Mouse (Mus musculus) liver, postnatal 0 days (tissue): Measurements from ENCODE around the gene Hnrnpa1. TPM values are rescaled to one million over a fixed set of nuclear protein-coding genes. Genes with fewer than 3 reads are reported as not detected.

Experiments
- ATAC-seq: fragments of 200-750 bp; cut with Nextera tagmentation; 2 replicates; pipeline ENCODE4 v1.8.0; 2017; ENCODE audit warnings: mild to moderate bottlenecking, moderate library complexity
- DNase-seq: peaks from one replicate; pipeline ENCODE4 v3.0.0-alpha.2; 2016
- H3K27ac ChIP-seq: fragments of 300-500 bp; sonication (generic); 2 replicates; pipeline ENCODE4 v1.5.1; 2014; ENCODE audit warnings: antibody characterized with exemption, moderate library complexity, mild to moderate bottlenecking, low read depth
- H3K27me3 ChIP-seq: fragments of 300-500 bp; sonication (generic); 2 replicates; pipeline ENCODE4 v1.6.1; 2014; ENCODE audit warnings: low read length, control low read depth, mixed read lengths; ENCODE audit not compliant: insufficient read depth
- H3K36me3 ChIP-seq: fragments of 300-500 bp; sonication (generic); replicated peaks from 2 replicates; pipeline ENCODE4 v1.6.1; 2014; ENCODE audit warnings: mild to moderate bottlenecking, control low read depth, low read length, moderate library complexity, mixed read lengths; ENCODE audit not compliant: insufficient read depth
- H3K4me1 ChIP-seq: fragments of 300-500 bp; sonication (generic); 2 replicates; pipeline ENCODE4 v1.6.1; 2014; ENCODE audit warnings: antibody characterized with exemption, mild to moderate bottlenecking, control low read depth; ENCODE audit not compliant: insufficient read depth
- H3K4me2 ChIP-seq: fragments of 300-500 bp; sonication (generic); 2 replicates; pipeline ENCODE4 v1.6.1; 2014; ENCODE audit warnings: low read depth, mild to moderate bottlenecking, low read length, moderate library complexity, mixed read lengths
- H3K4me3 ChIP-seq: fragments of 300-500 bp; sonication (generic); 2 replicates; pipeline ENCODE4 v1.5.1; 2014; ENCODE audit warnings: low read depth, low read length
- H3K9ac ChIP-seq: fragments of 300-500 bp; sonication (generic); replicated peaks from 2 replicates; pipeline ENCODE4 v1.6.1; 2014; ENCODE audit warnings: mild to moderate bottlenecking, moderate library complexity
- H3K9me3 ChIP-seq: fragments of 300-500 bp; sonication (generic); 2 replicates; pipeline ENCODE4 v1.6.1; 2016; ENCODE audit warnings: mild to moderate bottlenecking, control low read depth, low read length, mixed read lengths
- CTCF ChIP-seq: sonication (generic); IDR thresholded peaks from 2 replicates; pipeline ENCODE4 v1.5.1; 2016; ENCODE audit warnings: antibody characterized with exemption, low read depth
- EP300 ChIP-seq: IDR thresholded peaks from 2 replicates; pipeline ENCODE4 v1.6.1; 2016; ENCODE audit warnings: antibody characterized with exemption, low read depth, mild to moderate bottlenecking
- WGBS: fragments of 180-500 bp; shearing (Covaris S2); extraction: QIAGEN DNeasy Blood & Tissue Kit; methylation state at CpG from one replicate; pipeline ENCODE4 v1.1.7; 2014; ENCODE audit not compliant: insufficient replicate concordance; 5-methylcytosine and 5-hydroxymethylcytosine counted together
- polyA plus RNA-seq: library from polyadenylated mRNA; unstranded; fragments of >200 nt; fragmentation: Nextera tagmentation; extraction: Ambion mirVana; gene quantifications from 2 replicates; pipeline ENCODE4 v1.2.1, GENCODE M21; 2015

Gene Hnrnpa1
- polyA plus RNA-seq, 1 experiment from 2014 or later = 151 TPM

GRCm38 (mm10) chr15:103202088-103202793, 38.0 kb upstream of the Hnrnpa1 start:
- no peak overlapping the region for H3K27ac ChIP-seq
- no peak overlapping the region for H3K4me2 ChIP-seq
- peaks cover 2% of the 10 kb centered on the region; the same call in 1 of the 2 replicates for H3K4me1 ChIP-seq
- DNase-seq = no peak
- ATAC-seq = no peak
- H3K36me3 ChIP-seq = peaks cover 66% of the 10 kb centered on the region
- H3K9me3 ChIP-seq = no peaks in the 10 kb centered on the region
- H3K4me3 ChIP-seq = no peak overlapping the region
- 69% methylated on average over 6 of the region's 6 CpGs for WGBS
- no peak for TF ChIP-seq EP300
- no peak for TF ChIP-seq CTCF
- H3K27me3 ChIP-seq = no peaks in the 10 kb centered on the region
- no peak overlapping the region for H3K9ac ChIP-seq

GRCm38 (mm10) chr15:103205156-103205555, 35.1 kb upstream of the Hnrnpa1 start:
- Histone ChIP-seq H3K9me3 (no peaks in the 10 kb centered on the region), H3K36me3 (peaks cover 53% of the 10 kb centered on the region), H3K4me2 (no peak overlapping the region), H3K4me1 (peaks cover 2% of the 10 kb centered on the region; the same call in 1 of the 2 replicates), H3K9ac (no peak overlapping the region), H3K27ac (no peak overlapping the region), H3K27me3 (no peaks in the 10 kb centered on the region), H3K4me3 (no peak overlapping the region)
- no peak for ATAC-seq
- WGBS = 75% methylated on average over 2 of the region's 2 CpGs
- no peak for DNase-seq
- TF ChIP-seq EP300 (no peak), CTCF (peak; percentile 53)

DNA sequence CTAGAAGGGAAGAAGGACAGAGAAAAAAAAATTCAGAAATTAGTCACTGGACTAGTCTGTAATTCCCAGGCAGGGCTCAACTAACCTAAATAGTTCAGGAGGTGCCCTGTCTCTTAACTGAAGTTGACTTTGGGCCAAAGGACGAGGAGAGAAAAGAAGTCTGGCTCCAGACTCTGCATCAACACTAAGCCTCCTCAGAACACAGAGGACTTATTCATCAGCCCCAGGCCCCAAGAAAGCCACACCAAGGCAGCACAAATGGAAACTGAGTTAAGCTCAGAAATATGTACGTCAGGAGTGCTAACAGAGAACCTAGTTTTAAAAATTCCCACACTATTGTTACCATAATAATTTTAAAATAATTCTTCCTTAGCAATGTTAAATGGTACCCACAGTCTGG, 26.1 kb upstream of the Hnrnpa1 start:
- TF ChIP-seq CTCF = no peak
- no peak for TF ChIP-seq EP300
- 68% methylated on average over 2 of the region's 2 CpGs for WGBS
- no peak for DNase-seq
- Histone ChIP-seq H3K27me3 (no peaks in the 10 kb centered on the region), H3K4me2 (peak overlapping the region; percentile 55), H3K4me3 (no peak overlapping the region), H3K4me1 (peaks cover 12% of the 10 kb centered on the region), H3K9ac (no peak overlapping the region), H3K9me3 (no peaks in the 10 kb centered on the region), H3K36me3 (peaks cover 33% of the 10 kb centered on the region), H3K27ac (peak overlapping the region; percentile 34; the same call in 1 of the 2 replicates)
- no peak for ATAC-seq

DNA sequence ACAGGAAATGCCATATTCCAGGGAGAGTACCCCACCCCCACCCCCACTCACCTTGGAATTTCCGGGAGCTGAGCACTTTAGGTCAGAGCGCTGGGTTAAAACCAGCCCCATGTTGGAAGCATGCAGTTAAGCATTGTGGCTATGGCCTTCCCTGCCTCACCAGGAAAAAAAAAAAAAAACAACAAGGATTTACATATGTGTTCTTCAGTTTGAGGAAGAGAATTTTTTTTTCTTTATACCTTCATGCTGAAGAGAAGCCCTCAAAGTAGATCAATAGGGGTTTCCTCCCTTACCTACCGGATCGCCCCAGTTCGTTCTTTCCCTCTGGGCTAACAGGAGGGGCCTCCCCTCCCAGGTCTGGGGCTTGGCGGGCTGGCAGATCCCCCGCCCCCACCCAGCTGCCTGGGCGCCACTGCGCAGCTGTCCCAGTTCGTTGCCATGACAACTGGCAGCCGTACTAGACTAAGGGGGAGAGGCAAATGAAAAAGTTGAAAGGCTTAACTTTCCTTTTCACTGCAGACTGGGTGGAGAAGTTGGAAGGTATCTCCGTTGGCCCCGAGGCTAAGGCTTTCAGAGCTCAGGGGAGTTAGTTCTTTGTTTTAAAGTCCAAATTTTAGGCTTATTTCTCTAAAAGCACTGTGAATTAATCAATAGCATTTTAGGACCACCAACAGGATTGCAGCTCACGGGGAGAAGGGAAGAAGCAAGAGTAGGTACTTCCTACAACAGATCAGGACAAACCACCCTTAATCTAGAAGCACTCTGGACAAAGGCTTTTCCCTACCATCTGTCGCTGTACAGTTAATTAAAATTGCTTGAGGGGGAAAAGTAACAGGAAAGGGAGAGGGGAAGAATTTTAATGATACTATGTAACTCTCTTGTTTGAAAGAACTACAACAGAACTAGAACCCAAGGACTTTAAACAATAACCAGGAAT, 25.0 kb upstream of the Hnrnpa1 start:
- Histone ChIP-seq H3K27ac (peak overlapping the region; percentile 77), H3K4me1 (peaks cover 12% of the 10 kb centered on the region), H3K27me3 (no peaks in the 10 kb centered on the region), H3K4me3 (peak overlapping the region; percentile 50), H3K9ac (peak overlapping the region; percentile 49), H3K4me2 (peak overlapping the region; percentile 70), H3K9me3 (no peaks in the 10 kb centered on the region), H3K36me3 (peaks cover 27% of the 10 kb centered on the region)
- 9% methylated on average over 15 of the region's 15 CpGs for WGBS
- DNase-seq = peak; percentile 82
- TF ChIP-seq CTCF (no peak), EP300 (no peak)
- peak; percentile 94 for ATAC-seq

GRCm38 (mm10) chr15:103216052-103216451, 24.2 kb upstream of the Hnrnpa1 start:
- H3K4me2 ChIP-seq = peak overlapping the region; percentile 70
- H3K36me3 ChIP-seq = peaks cover 19% of the 10 kb centered on the region
- H3K4me1 ChIP-seq = peaks cover 15% of the 10 kb centered on the region
- no peak for DNase-seq
- 64% methylated on average over 2 of the region's 2 CpGs for WGBS
- TF ChIP-seq EP300 (no peak), CTCF (no peak)
- no peaks in the 10 kb centered on the region for H3K27me3 ChIP-seq
- ATAC-seq = no peak
- peak overlapping the region; percentile 49; the same call in 1 of the 2 replicates for H3K9ac ChIP-seq
- no peak overlapping the region for H3K4me3 ChIP-seq
- no peaks in the 10 kb centered on the region for H3K9me3 ChIP-seq
- peak overlapping the region; percentile 77; the same call in 1 of the 2 replicates for H3K27ac ChIP-seq

DNA sequence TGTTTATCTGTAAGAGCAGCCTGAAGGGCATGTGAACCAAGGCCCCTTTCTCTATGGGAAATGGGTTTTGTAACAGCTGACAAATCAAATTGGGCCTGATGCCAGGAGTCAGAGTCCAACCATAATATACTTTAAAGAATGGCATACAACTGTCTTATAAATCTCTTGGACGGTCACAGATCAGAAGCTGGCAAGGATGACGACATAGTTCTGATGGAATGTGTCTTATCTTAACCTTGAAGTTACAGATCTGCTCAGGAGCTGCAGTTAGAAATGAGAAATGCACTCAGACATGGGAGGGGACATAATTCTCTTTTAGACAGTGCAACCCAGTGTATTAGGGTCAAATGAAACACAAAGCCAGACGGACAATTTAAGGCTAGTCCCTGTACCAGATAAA, 19.4 kb upstream of the Hnrnpa1 start:
- Histone ChIP-seq H3K27me3 (no peaks in the 10 kb centered on the region), H3K36me3 (peaks cover 2% of the 10 kb centered on the region; the same call in 1 of the 2 replicates), H3K4me3 (no peak overlapping the region), H3K9me3 (no peaks in the 10 kb centered on the region), H3K4me1 (peaks cover 15% of the 10 kb centered on the region), H3K4me2 (no peak overlapping the region), H3K9ac (no peak overlapping the region), H3K27ac (peak overlapping the region; percentile 73; the same call in 1 of the 2 replicates)
- DNase-seq (peak; percentile 25), ATAC-seq (no peak)
- TF ChIP-seq EP300 (no peak), CTCF (no peak)
- WGBS = 46% methylated on average over 3 of the region's 3 CpGs
